Mouse (Mus musculus): ENCODE measurements at regions not wholly inside any gene's neighbourhood (a gene's known extent, or its start where the extent isn't known, plus 50 kb on each side); places are given as distances from the start of the nearest gene placed in this dataset.

GRCm38 (mm10) chr2:178927038-178927660 lies 496.8 kb downstream of the Cdh26 start:
- no peaks in the 10 kb centered on the region for H3K4me1 ChIP-seq (ENCODE audit: control insufficient read depth, insufficient read depth, low read length)
- no peak overlapping the region for H3K27ac ChIP-seq (ENCODE audit: insufficient read depth, low read length)
- TF ChIP-seq POLR2A (IDR thresholded peaks at IDR 0.05; ENCODE audit: borderline replicate concordance, insufficient read depth, low read length) (no peak), CTCF (IDR thresholded peaks at IDR 0.05; ENCODE audit: borderline replicate concordance, insufficient read depth, low read depth, low read length) (no peak)
- H3K4me3 ChIP-seq (replicated peaks; ENCODE audit: insufficient read depth, low read depth, low read length) = no peak overlapping the region
- no peak for DNase-seq
- 28% methylated on average over 13 of the region's 13 CpGs for WGBS
- H3K27me3 ChIP-seq (ENCODE audit: control insufficient read depth, insufficient read depth, low read length) = no peaks in the 10 kb centered on the region

GRCm38 (mm10) chr2:178929033-178929432 lies 498.7 kb downstream of the Cdh26 start:
- Histone ChIP-seq H3K27me3 (ENCODE audit: control insufficient read depth, insufficient read depth, low read length) (no peaks in the 10 kb centered on the region), H3K4me1 (ENCODE audit: control insufficient read depth, insufficient read depth, low read length) (no peaks in the 10 kb centered on the region), H3K4me3 (replicated peaks; ENCODE audit: insufficient read depth, low read depth, low read length) (no peak overlapping the region), H3K27ac (ENCODE audit: insufficient read depth, low read length) (no peak overlapping the region)
- no peak for DNase-seq
- 43% methylated on average over 6 of the region's 6 CpGs for WGBS
- TF ChIP-seq CTCF (IDR thresholded peaks at IDR 0.05; ENCODE audit: borderline replicate concordance, insufficient read depth, low read depth, low read length) (no peak), POLR2A (IDR thresholded peaks at IDR 0.05; ENCODE audit: borderline replicate concordance, insufficient read depth, low read length) (no peak)

- no peaks in the 10 kb centered on the region for H3K4me1 ChIP-seq (ENCODE audit: control insufficient read depth, insufficient read depth, low read length)
- TF ChIP-seq POLR2A (IDR thresholded peaks at IDR 0.05; ENCODE audit: borderline replicate concordance, insufficient read depth, low read length) (no peak), CTCF (IDR thresholded peaks at IDR 0.05; ENCODE audit: borderline replicate concordance, insufficient read depth, low read depth, low read length) (no peak)
Measured at GRCm38 (mm10) chr2:178930125-178930524, 499.8 kb downstream of the Cdh26 start.

GRCm38 (mm10) chr2:178948471-178948870 lies 493.8 kb upstream of the Cdh4 start:
- TF ChIP-seq CTCF (IDR thresholded peaks at IDR 0.05; ENCODE audit: borderline replicate concordance, insufficient read depth, low read depth, low read length) = no peak
- TF ChIP-seq POLR2A (IDR thresholded peaks at IDR 0.05; ENCODE audit: borderline replicate concordance, insufficient read depth, low read length) = no peak
- no peaks in the 10 kb centered on the region for H3K4me1 ChIP-seq (ENCODE audit: control insufficient read depth, insufficient read depth, low read length)
- H3K27me3 ChIP-seq (ENCODE audit: control insufficient read depth, insufficient read depth, low read length) = no peaks in the 10 kb centered on the region
- no peak overlapping the region for H3K27ac ChIP-seq (ENCODE audit: insufficient read depth, low read length)
- no peak for DNase-seq
- 84% methylated on average over 6 of the region's 6 CpGs for WGBS
- no peak overlapping the region for H3K4me3 ChIP-seq (replicated peaks; ENCODE audit: insufficient read depth, low read depth, low read length)

More at GRCm38 (mm10) chr2:178930125-178930524, 499.8 kb downstream of the Cdh26 start:
- DNase-seq = no peak
- Histone ChIP-seq H3K27ac (ENCODE audit: insufficient read depth, low read length) (no peak overlapping the region), H3K27me3 (ENCODE audit: control insufficient read depth, insufficient read depth, low read length) (no peaks in the 10 kb centered on the region), H3K4me3 (replicated peaks; ENCODE audit: insufficient read depth, low read depth, low read length) (no peak overlapping the region)
- WGBS = 76% methylated on average over 2 of the region's 2 CpGs

GRCm38 (mm10) chr2:178949103-178949502 lies 493.1 kb upstream of the Cdh4 start:
- DNase-seq = no peak
- Histone ChIP-seq H3K4me1 (ENCODE audit: control insufficient read depth, insufficient read depth, low read length) (no peaks in the 10 kb centered on the region), H3K4me3 (replicated peaks; ENCODE audit: insufficient read depth, low read depth, low read length) (no peak overlapping the region), H3K27me3 (ENCODE audit: control insufficient read depth, insufficient read depth, low read length) (no peaks in the 10 kb centered on the region), H3K27ac (ENCODE audit: insufficient read depth, low read length) (no peak overlapping the region)
- no peak for TF ChIP-seq POLR2A (IDR thresholded peaks at IDR 0.05; ENCODE audit: borderline replicate concordance, insufficient read depth, low read length)
- TF ChIP-seq CTCF (IDR thresholded peaks at IDR 0.05; ENCODE audit: borderline replicate concordance, insufficient read depth, low read depth, low read length) = no peak
- WGBS = 58% methylated on average over 4 of the region's 4 CpGs

GRCm38 (mm10) chr2:178950304-178950703 lies 491.9 kb upstream of the Cdh4 start:
- Histone ChIP-seq H3K4me3 (replicated peaks; ENCODE audit: insufficient read depth, low read depth, low read length) (no peak overlapping the region), H3K27ac (ENCODE audit: insufficient read depth, low read length) (no peak overlapping the region), H3K27me3 (ENCODE audit: control insufficient read depth, insufficient read depth, low read length) (no peaks in the 10 kb centered on the region), H3K4me1 (ENCODE audit: control insufficient read depth, insufficient read depth, low read length) (no peaks in the 10 kb centered on the region)
- no peak for TF ChIP-seq POLR2A (IDR thresholded peaks at IDR 0.05; ENCODE audit: borderline replicate concordance, insufficient read depth, low read length)
- TF ChIP-seq CTCF (IDR thresholded peaks at IDR 0.05; ENCODE audit: borderline replicate concordance, insufficient read depth, low read depth, low read length) = no peak
- no peak for DNase-seq
- 37% methylated on average over 1 of the region's 1 CpGs for WGBS

- Histone ChIP-seq H3K4me1 (ENCODE audit: control insufficient read depth, insufficient read depth, low read length) (no peaks in the 10 kb centered on the region), H3K4me3 (replicated peaks; ENCODE audit: insufficient read depth, low read depth, low read length) (no peak overlapping the region), H3K27ac (ENCODE audit: insufficient read depth, low read length) (no peak overlapping the region), H3K27me3 (ENCODE audit: control insufficient read depth, insufficient read depth, low read length) (no peaks in the 10 kb centered on the region)
- WGBS = 35% methylated on average over 2 of the region's 2 CpGs
- no peak for DNase-seq
- TF ChIP-seq CTCF (IDR thresholded peaks at IDR 0.05; ENCODE audit: borderline replicate concordance, insufficient read depth, low read depth, low read length) (no peak), POLR2A (IDR thresholded peaks at IDR 0.05; ENCODE audit: borderline replicate concordance, insufficient read depth, low read length) (no peak)
Measured at GRCm38 (mm10) chr2:178954420-178955067, 487.7 kb upstream of the Cdh4 start.

GRCm38 (mm10) chr2:178958829-178959228 lies 483.4 kb upstream of the Cdh4 start:
- H3K27ac ChIP-seq (ENCODE audit: insufficient read depth, low read length) = no peak overlapping the region
- WGBS = 77% methylated on average over 10 of the region's 10 CpGs
- no peak for DNase-seq

More at GRCm38 (mm10) chr2:178958829-178959228, 483.4 kb upstream of the Cdh4 start:
- no peaks in the 10 kb centered on the region for H3K27me3 ChIP-seq (ENCODE audit: control insufficient read depth, insufficient read depth, low read length)
- H3K4me1 ChIP-seq (ENCODE audit: control insufficient read depth, insufficient read depth, low read length) = no peaks in the 10 kb centered on the region
- no peak overlapping the region for H3K4me3 ChIP-seq (replicated peaks; ENCODE audit: insufficient read depth, low read depth, low read length)
- TF ChIP-seq CTCF (IDR thresholded peaks at IDR 0.05; ENCODE audit: borderline replicate concordance, insufficient read depth, low read depth, low read length) = no peak
- no peak for TF ChIP-seq POLR2A (IDR thresholded peaks at IDR 0.05; ENCODE audit: borderline replicate concordance, insufficient read depth, low read length)
